In genomic region chr5:143683696-143684095, GRCm38 (mm10) we compare ENCODE assay signal across 18 mouse cellular contexts. TPM values are rescaled to one million over a fixed set of nuclear protein-coding genes. Genes with fewer than 3 reads are reported as not detected.
DNase-seq lines count a peak whose midpoint lies in the region; ATAC-seq and TF ChIP-seq lines count a peak whose summit lies in the region.
"Had no signal": no experiment of that assay in that cellular context is flagged by ENCODE, and none has a peak within 500 bp of the region (broad histone marks: within the 10 kb centered on the region; RNA-seq: fewer than 3 reads in every experiment).

No protein-coding gene starts in this region.

- no peaks in the 10 kb centered on the region for H3K36me3 ChIP-seq in spleen, adult 2 months (ENCODE audit: control insufficient read depth, insufficient read depth, low read length)

- 64% methylated on average over 6 of the region's 6 CpGs for WGBS in spleen, adult 2 months

- peak; percentile 15; the same call in 1 of the 2 replicates for ATAC-seq in frontal cortex, adult (ENCODE audit: low TSS enrichment)

- no peak for TF ChIP-seq POLR2A in spleen, adult 2 months (IDR thresholded peaks at IDR 0.05; ENCODE audit: low read depth, low read length)

- DNase-seq in frontal cortex, adult 2 months (ENCODE audit: extremely low spot score in 1 of 2, low spot score in 1 of 2), result no peak
- no peak for DNase-seq in spleen, adult 2 months (ENCODE audit: low read depth in 1 of 2, low spot score in 2 of 2)
- DNase-seq in spleen, adult 12 weeks (ENCODE audit: low spot score), result no peak
- DNase-seq in forelimb bud, embryonic 11.5 days (ENCODE audit: low read depth, low spot score), result peak; percentile 43
- DNase-seq in gastrocnemius, postnatal 4 days (ENCODE audit: low spot score in 2 of 2), result no peak
- no peak for DNase-seq in adipocyte (ENCODE audit: low spot score)
- no peak for DNase-seq in gastrocnemius, adult 18-20 months (ENCODE audit: low spot score)
- DNase-seq: adrenal gland, postnatal 10 days; cerebellum, adult 9-10 months; heart, adult 18-20 months; heart, postnatal 14 days; kidney, postnatal 10 days; lung, postnatal 10 days had no signal

- H3K27ac ChIP-seq in spleen, adult 2 months (ENCODE audit: insufficient read depth, low read length), result peak overlapping the region; percentile 15; the same call in 1 of the 2 replicates
- H3K27ac ChIP-seq: embryonic facial prominence, embryonic 12.5 days; liver, embryonic 14.5 days; midbrain, embryonic 12.5 days had no signal

- TF ChIP-seq CTCF in spleen, adult 2 months (IDR thresholded peaks at IDR 0.05; ENCODE audit: extremely low read depth, insufficient read depth, insufficient read length, insufficient replicate concordance), result no peak

- no peaks in the 10 kb centered on the region for H3K27me3 ChIP-seq in spleen, adult 2 months (ENCODE audit: control insufficient read depth, insufficient read depth, low read length)
- H3K27me3 ChIP-seq: embryonic facial prominence, embryonic 12.5 days; midbrain, embryonic 12.5 days had no signal

- H3K4me1 ChIP-seq in spleen, adult 2 months (ENCODE audit: control insufficient read depth, insufficient read depth, insufficient read length), result peaks cover 3% of the 10 kb centered on the region; the same call in 1 of the 2 replicates

- H3K4me3 ChIP-seq in spleen, adult 2 months (ENCODE audit: extremely low read depth, insufficient read depth, insufficient read length), result no peak overlapping the region
- H3K4me3 ChIP-seq: embryonic facial prominence, embryonic 12.5 days; forebrain, embryonic 10.5 days; midbrain, embryonic 12.5 days had no signal

RNA-seq across cellular contexts. Expression of gene Usp42, which starts 48.4 kb away (rescaled TPM):
- 12.0 and 12.7 TPM in 2 replicates for polyA plus RNA-seq in frontal cortex, adult 2 months (2012; rRNA removed)
- polyA plus RNA-seq in spleen, adult 2 months (2012; rRNA removed), result 7.2 and 8.0 TPM in 2 replicates
- total RNA-seq in gastrocnemius, postnatal 4 days (2021), result 10 to 100 TPM; 11.9 to 13.1 TPM
- total RNA-seq in gastrocnemius, adult 18-20 months (2021), result 1 to 10 TPM; 5.3 to 5.5 TPM
